Mouse (Mus musculus): ENCODE measurements at regions not wholly inside any gene's neighbourhood (a gene's known extent, or its start where the extent isn't known, plus 50 kb on each side); places are given as distances from the start of the nearest gene placed in this dataset.
"Not testable (repeated sequence)": the region's sequence is repeated elsewhere in the genome, so short reads cannot be mapped to it uniquely, and the experiment has no call there.

DNA sequence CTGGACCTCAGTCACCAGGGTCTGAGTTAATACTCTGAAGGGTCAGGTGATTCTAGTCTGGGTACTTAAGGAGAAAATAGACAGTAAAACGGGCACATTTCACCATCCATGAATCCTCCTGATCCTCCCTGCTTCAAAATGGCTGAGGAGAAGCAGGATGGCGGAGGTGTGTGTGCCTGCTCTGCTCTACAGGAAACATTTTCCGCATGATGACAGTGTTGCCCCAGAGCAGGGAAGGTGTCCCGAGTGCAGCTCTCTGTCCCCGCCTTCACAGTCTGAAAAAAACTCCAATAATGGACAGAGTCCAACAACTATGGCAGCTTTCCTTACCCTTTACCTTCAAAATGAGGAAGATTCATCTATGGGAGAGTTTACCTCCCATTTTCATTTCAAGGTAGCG is 179.8 kb upstream of the Olfr1324 start:
- not testable (repeated sequence) for TF ChIP-seq CTCF (IDR thresholded peaks at IDR 0.05); POLR2A (IDR thresholded peaks at IDR 0.05; ENCODE audit: insufficient read depth, low read depth, low read length); EP300 (IDR thresholded peaks at IDR 0.05; ENCODE audit: insufficient read depth, low read depth, low read length)
